Mouse (Mus musculus) heart, adult 8-10 months (tissue): ENCODE measurements around the gene BC024063. TPM values are rescaled to one million over a fixed set of nuclear protein-coding genes. Genes with fewer than 3 reads are reported as not detected.
A peak's percentile ranks its signal among the peaks of the same experiment; 100 is the strongest.
"Not testable (repeated sequence)": the region's sequence is repeated elsewhere in the genome, so short reads cannot be mapped to it uniquely, and the experiment has no call there.

Source experiments
- DNase-seq: peaks from one replicate; pipeline ENCODE4 v3.0.0; 2022; ENCODE audit warnings: low spot score
- total RNA-seq, 4 experiments: library from RNA; stranded (reverse); gene quantifications; 2 replicates each; pipeline ENCODE4 v1.2.4; 2022

BC024063 gene
- 1 to 10 TPM; 2.2 to 3.1 (median 2.5) TPM for total RNA-seq

GRCm38 (mm10) chr10:82082728-82083621 lies at the start of gene BC024063:
Gene BC024063, plus strand, starts transcription at chr10:82083353.
- peak; percentile 73 for DNase-seq

GRCm38 (mm10) chr10:82042191-82042590 lies 41.0 kb upstream of the BC024063 start:
- no peak for DNase-seq

- DNase-seq = no peak
These were observed 36.5 kb upstream of the BC024063 start for GRCm38 (mm10) chr10:82046603-82047002.

GRCm38 (mm10) chr10:82047597-82048459 lies 35.3 kb upstream of the BC024063 start, which contains the start of gene Zfp873:
Gene Zfp873, plus strand, starts transcription at chr10:82048123.
- DNase-seq = peak; percentile 93

GRCm38 (mm10) chr10:82048460-82048804 lies 34.7 kb upstream of the BC024063 start:
- not testable (repeated sequence) for DNase-seq

- DNase-seq = not testable (repeated sequence)
These were observed 444 bp downstream of the BC024063 start for GRCm38 (mm10) chr10:82083622-82083971.

GRCm38 (mm10) chr10:82117206-82117605 lies 34.1 kb downstream of the BC024063 start:
- no peak for DNase-seq

- DNase-seq = peak; percentile 86
These were observed 44.8 kb downstream of the BC024063 start, which contains the start of gene AU041133 for GRCm38 (mm10) chr10:82127850-82128401. Gene AU041133, plus strand, starts transcription at chr10:82128013.

GRCm38 (mm10) chr10:82145282-82145681 lies 62.1 kb downstream of the BC024063 start:
- no peak for DNase-seq

GRCm38 (mm10) chr10:82147571-82147970 lies 64.4 kb downstream of the BC024063 start:
- DNase-seq = no peak

Other genes starting within 250 kb of the BC024063 start
- 1 to 10 TPM in 3 of 4 experiments, under 1 TPM in 1; 0.95 to 2.1 (median 1.3) TPM for gene Gm32687, start 219.4 kb upstream of the BC024063 start, total RNA-seq
- under 1 TPM; 0.46 to 0.87 (median 0.72) TPM for gene Zfp781, start 152.9 kb upstream of the BC024063 start, total RNA-seq
- 1 to 10 TPM; 4.5 to 5.2 (median 5.2) TPM for gene Zfp873, start 35.2 kb upstream of the BC024063 start, total RNA-seq
- 1 to 10 TPM; 2.5 to 3.2 (median 2.9) TPM for gene AU041133, start 44.7 kb downstream of the BC024063 start, total RNA-seq
- gene Zfp938, start 157.9 kb downstream of the BC024063 start, total RNA-seq = 1 to 10 TPM; 4.4 to 6.1 (median 5.6) TPM
- gene 4932415D10Rik, start 233.2 kb downstream of the BC024063 start, total RNA-seq = not detected